Mouse (Mus musculus) bone marrow, adult 2 months (tissue): ENCODE results near the gene Ggact.

ENCODE experiments used
- CTCF ChIP-seq: fragments of 200-500 bp; IDR thresholded peaks from 2 replicates; pipeline ENCODE4 v1.5.1; 2011; ENCODE audit warnings: low read length, control low read depth; ENCODE audit not compliant: control insufficient read depth, insufficient read depth
- POLR2A ChIP-seq: fragments of 200-500 bp; IDR thresholded peaks from 2 replicates; pipeline ENCODE4 v1.6.1; 2011; ENCODE audit warnings: low read depth, mild to moderate bottlenecking, control low read depth, low read length, borderline replicate concordance; ENCODE audit not compliant: control insufficient read depth

- TF ChIP-seq POLR2A (no peak), CTCF (no peak)
Measured at GRCm38 (mm10) chr14:122908075-122908474, 5.5 kb downstream of the Ggact start.
